Mouse (Mus musculus) stomach, postnatal 0 days (tissue): Measurements from ENCODE around the gene Srprb.

Experiments used
- CTCF ChIP-seq: IDR thresholded peaks from 2 replicates; pipeline ENCODE4 v1.5.1; 2016; ENCODE audit warnings: antibody characterized with exemption, low read depth, mild to moderate bottlenecking, moderate library complexity
- EP300 ChIP-seq: optimal IDR thresholded peaks from 2 replicates; pipeline ENCODE3; 2016; ENCODE audit warnings: antibody characterized with exemption

- TF ChIP-seq CTCF (no peak), EP300 (no peak)
Measured at GRCm38 (mm10) chr9:103153286-103153685, 48.7 kb downstream of the Srprb start.
